Mouse (Mus musculus): Measurements from ENCODE around the gene Romo1.
"Not testable (repeated sequence)": the region's sequence is repeated elsewhere in the genome, so short reads cannot be mapped to it uniquely, and the experiment has no call there.

The Romo1 gene

DNA sequence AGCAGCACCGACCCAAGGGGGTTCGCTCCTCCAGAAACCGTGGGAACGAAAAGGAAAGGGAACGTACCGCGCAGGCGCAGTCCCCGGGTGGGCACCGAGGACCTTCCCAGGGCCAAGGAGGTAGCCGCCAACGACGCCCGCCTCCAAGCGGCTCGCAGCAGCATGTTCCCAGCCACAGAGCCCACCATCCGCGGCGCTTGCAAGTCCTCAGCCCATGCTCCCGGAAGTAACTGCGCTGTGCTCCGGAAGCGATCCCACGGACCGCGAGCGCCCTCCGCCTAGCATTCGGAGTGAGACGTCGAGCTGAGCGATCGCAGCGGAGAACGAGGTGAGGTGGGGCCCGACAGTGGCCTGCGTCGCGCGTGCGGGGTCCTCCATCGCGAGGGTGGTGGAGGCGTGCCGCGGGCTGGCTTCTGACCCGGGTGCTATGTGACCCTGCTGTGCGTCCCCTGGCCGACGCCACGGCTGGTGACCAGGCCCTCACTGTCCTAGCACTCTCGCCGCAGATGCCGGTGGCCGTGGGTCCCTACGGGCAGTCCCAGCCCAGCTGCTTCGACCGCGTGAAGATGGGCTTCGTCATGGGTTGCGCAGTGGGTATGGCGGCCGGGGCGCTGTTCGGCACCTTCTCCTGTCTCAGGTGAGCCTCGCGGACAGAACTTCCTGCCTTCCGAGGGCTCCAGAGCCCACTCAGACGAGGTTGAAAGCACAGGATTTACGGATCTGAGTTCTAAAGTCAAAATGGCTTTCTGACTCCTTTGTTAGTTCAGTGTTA is at the start of gene Romo1, which contains the start of gene Nfs1:
Romo1 (plus strand) TSS at position 87 of the 772 bp plus-strand sequence.
Nfs1 (minus strand) TSS at position 234 of the 772 bp plus-strand sequence.
- in situ Hi-C loops (cut with MboI, MseI): loop anchor here (25.0 kb wide), 1 partner anchor 1257 kb away; the partner anchor contains the start of gene Eif2s2

DNA sequence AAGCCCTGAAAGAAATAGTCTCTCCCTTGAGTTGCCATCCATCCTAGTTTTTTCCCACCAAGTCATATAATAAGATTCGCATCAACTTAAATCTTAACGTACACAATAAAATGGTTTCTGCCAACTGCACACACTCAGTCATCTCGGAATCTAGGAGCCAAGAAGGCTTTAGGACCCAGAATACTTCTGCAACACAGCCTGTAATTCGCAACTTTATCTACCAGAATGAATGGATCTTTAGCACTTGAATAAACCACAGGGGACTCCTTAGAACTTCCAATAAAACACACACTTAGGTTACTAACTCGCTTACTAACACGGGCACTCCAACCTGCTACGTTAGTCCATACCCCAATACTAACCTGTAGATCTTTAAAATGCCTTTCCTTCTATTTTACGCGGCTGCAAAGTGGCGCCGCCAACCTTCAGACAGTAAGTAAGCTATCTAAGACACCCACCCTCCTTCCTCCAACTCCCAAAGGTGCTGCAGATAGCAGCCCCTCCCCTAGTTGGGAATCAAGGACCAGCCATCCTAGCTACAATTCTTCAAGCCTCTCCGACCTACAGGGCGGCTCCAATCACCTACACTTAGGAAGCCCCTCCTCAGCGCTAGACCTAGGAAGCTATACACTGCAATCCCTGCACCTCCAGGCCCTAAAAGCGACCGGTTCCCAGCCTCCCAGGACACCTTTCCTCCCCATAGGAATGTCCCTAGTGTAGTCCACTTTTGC is 33.0 kb upstream of the Romo1 start:
- in situ Hi-C loops (cut with MboI, MseI): no loop called here

DNA sequence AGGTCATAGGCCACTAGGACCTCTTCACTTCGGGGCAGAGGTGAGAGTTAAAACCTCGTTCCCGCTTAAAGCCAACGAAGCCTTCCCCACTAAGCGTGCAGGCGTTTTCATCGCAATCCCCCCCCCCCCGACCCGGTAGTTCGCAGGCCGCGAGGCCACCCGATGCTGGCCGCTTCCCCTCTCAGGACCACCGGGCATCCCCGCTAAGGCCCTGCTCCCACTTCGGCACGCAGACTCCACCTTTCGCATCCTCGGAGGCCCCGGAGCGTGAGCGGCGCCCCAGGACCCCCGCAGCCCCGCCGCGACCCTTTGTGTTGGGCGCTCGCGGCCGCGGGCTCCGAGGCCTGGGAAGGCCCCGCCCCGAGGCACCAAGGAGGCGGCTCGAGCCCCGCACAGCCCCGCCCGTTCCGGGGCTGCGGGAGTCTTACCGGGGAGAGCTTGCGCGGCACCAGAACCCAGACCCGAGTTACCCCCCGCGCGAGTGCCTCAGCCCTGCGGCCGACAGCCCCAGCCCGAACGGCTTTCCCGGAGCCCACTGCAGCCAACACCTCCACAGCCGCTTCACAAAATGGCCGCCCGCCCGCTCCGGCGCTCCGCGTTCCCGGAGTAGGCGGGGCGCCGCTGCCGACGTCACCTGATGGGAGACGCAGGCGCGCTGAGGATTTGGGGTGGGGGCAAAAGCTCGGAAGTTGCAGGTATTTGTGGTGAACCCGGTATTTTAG is 32.3 kb upstream of the Romo1 start, which contains the start of the genes Cpne1 and Rbm12:
Cpne1 (minus strand) TSS at position 608 of the 722 bp plus-strand sequence.
Rbm12 (minus strand) TSS at position 621 of the 722 bp plus-strand sequence.
- in situ Hi-C loops (cut with MboI, MseI): no loop called here

DNA sequence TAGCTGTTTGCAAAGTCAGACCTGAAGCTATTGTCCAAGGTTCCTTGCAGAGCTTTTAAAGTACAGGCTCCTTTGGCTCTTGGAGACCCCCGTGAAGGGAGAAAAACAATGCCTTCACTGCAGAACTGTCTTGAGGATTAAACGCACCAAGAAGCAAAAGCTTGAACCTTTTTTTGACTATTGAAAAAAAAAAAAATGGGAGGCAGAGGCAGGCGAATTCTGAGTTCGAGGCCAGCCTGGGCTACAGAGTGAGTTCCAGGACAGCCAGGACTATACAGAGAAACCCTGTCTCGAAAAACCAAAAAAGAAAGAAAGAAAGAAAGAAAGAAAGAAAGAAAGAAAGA is 31.8 kb upstream of the Romo1 start:
- in situ Hi-C loops (cut with MboI, MseI): not testable (repeated sequence)

DNA sequence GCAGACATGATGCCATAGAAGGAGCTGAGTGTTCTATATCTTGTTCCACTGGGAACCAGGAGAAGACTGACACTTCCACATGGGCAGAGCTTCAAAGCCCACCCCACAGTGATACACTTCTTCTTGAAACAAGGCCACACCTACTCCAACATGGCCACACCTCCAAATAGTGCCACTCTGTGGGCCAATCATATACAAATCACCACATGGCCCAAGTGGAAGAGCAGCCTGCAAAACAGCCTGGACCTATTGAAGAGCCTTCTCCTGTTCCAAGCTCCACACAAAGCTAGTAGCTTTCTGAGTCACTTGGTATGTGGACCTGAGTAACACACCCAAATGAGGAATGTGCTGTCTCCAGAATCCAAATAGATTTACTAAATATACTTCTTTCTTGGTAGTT is 24.3 kb upstream of the Romo1 start:
- in situ Hi-C loops (cut with MboI, MseI): no loop called here

DNA sequence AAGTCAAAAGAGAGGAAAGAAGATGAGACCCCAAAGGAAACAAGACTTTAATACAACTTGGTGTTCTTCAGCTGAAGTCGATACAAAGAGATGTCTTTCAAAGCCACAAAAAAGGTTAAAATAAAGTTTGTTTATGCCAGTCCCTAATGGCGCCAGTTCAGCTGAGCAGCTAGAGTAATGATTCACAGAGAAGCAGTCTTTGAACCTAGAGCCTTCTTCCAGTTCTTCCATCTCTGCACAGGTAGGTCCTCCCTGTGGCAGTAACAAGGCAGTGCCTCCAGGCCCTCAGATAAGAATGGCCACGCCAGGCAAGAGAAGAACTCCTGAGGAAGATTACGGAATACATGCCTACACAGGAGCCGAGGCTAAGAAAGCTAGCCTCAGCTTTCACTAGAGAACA is 20.1 kb upstream of the Romo1 start:
- in situ Hi-C loops (cut with MboI, MseI): no loop called here

DNA sequence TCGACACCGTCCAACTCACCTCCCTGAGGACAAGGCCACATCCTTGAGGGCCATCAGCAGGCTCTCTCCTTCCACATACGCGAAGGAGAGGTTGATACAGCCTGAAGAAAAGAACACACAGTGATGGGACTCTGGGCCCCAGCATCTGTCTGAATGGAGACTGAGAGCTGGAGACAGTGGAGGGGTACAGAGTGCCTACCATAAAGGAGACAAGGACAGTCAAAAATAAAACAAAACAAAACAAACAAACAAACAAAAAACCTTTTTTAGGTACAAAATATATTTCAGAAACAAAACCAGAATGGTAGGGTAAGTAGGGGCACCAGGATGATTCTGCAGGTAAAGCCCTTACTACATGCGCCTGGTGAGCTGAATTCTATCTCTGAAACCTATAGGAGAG is 16.8 kb upstream of the Romo1 start, which contains the start of gene Gm28036:
Gm28036 (minus strand) TSS at position 101 of the 400 bp plus-strand sequence.
- in situ Hi-C loops (cut with MboI, MseI): loop anchor here (25.0 kb wide), 1 partner anchor 1240 kb away; the partner anchor contains the start of gene Eif2s2

DNA sequence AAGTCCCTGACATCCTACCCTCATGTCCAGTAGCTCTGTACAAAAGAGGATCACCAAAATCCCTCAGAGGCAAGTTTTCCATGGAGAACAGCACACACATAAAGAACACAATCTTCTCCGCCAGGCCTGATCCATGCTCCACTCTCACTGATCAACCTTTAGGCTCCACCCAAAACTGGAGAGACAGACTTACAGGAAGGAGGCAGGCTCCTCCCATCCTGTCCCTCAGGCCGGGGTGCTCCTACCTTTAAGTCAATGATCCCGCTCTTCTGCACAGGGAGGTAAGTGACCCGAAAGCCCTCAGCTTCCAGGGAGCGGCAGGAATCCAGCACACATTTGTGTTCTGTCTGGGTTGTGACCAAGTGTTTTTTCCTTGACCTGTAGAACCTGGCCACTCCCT is 9.7 kb upstream of the Romo1 start:
- in situ Hi-C loops (cut with MboI, MseI): loop anchor here (25.0 kb wide), 1 partner anchor 1247 kb away; the partner anchor contains the start of gene Eif2s2

DNA sequence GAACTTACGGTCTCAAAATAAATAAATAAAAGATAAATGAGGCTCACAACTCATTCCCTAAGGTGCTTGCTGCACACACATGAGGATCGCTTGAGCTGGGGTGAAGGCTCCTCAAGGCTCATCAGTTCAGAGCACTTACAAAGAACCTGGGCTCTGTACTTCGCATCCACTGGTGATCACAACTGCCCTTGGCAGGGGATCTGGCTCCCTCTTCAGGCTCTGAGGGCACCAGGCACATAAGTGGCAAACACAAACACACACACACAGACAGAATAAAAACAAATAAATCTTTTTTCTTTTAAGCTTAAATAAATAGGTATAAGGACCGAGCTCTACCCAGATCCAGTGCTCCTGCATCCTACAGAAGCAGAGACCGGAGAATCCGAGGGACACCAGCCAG is 8.1 kb upstream of the Romo1 start:
- in situ Hi-C loops (cut with MboI, MseI): loop anchor here (25.0 kb wide), 1 partner anchor 1248 kb away; the partner anchor contains the start of gene Eif2s2

DNA sequence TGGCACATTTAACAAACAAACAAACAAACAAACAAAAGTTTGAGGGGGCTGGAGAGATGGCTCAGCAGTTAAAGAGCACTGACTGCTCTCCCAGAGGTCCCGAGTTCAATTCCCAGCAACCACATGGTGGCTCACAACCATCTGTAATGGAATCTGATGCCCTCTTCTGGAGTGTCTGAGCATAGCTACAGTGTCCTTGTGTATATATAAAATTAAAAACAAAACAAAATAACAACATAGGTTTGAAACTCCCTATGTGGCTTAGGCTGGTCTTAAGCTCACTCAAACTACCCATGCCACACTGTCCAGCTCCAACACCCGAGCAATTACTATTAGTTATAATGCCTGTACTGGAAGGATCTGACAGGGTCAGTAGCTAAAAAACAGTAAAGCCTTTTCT is 1.0 kb upstream of the Romo1 start:
- in situ Hi-C loops (cut with MboI, MseI): loop anchor here (25.0 kb wide), 1 partner anchor 1256 kb away; the partner anchor contains the start of gene Eif2s2

DNA sequence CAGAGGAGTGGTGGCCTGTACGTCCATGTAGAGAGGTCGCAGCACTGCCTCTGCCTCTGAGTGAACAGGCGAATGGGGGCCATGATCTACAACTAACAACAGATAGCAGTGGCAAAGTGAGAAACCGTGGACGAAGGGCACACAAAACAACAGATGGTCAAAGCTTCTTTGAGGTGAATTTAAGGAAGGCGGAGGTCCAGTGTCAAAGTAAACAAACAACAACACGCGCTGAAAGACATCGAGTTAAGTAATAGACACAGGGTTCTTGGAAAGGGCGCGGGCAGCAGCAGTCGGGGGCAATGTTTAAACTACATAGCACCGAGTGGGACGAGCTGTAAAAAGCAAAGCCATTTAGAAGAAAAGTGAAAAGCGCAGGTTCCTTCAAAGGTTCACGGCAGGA is 472 bp upstream of the Romo1 start:
- in situ Hi-C loops (cut with MboI, MseI): loop anchor here (25.0 kb wide), 1 partner anchor 1256 kb away; the partner anchor contains the start of gene Eif2s2

DNA sequence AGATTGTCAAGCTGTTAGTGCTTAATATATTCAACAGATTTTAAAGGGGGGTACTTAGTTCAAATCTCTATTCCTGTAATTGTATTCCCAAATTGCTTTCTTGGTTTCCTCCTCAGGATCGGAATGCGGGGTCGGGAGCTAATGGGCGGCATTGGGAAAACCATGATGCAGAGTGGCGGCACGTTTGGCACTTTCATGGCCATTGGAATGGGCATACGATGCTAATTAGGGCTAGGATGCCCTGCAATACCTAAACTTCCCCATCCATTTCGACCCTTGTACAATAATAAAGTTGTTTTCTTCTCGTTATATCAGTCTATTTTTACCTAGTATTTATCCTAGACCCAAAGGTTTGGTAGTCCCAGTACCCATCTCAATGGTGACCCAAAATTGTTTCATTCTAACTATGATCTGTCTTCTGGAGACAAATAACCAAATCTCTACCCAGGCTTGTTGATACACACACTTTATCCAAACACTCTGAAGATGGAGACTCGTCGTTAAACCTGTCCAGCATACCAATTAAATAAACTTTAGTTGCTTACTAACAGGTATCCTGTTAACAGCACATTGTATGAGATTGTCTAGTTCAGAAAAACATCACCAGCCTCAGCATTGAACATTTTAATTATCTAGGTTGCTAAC is 1.8 kb downstream of the Romo1 start:
- in situ Hi-C loops (cut with MboI, MseI): loop anchor here (25.0 kb wide), 1 partner anchor 1258 kb away; the partner anchor contains the start of gene Eif2s2

DNA sequence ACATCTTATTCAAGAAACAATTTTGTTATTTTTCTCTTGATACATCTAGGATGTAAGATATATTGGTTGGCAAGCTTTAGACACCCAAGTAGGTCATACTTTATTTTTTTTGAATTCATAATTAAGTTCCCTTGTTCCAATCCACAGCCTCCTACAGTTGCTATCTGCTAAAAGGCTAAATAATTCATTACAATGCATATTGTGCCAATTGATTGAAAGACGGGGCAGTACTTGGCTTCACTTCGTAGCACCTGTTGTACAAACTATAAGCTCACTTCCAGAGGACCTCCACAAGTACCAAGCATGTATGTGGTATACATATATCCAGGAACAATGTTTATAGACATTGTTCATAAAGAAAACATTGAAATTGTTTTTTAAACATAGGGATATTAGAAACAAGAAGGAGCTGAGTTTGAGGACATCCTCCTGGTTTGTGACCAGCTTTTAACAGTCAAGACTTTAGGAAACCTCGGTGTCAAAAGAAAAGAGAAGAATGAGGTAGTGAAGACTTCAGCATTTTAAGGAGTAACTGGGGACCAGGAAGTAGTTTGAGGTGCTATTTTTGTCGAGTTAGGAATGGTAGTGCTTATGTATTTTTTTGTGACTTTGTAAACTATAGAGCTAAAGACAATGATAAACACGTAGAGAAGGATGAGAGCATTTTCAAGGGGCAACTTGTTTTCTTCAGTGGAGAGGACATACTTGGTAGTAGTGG is 2.6 kb downstream of the Romo1 start:
- in situ Hi-C loops (cut with MboI, MseI): loop anchor here (25.0 kb wide), 1 partner anchor 1259 kb away; the partner anchor contains the start of gene Eif2s2

DNA sequence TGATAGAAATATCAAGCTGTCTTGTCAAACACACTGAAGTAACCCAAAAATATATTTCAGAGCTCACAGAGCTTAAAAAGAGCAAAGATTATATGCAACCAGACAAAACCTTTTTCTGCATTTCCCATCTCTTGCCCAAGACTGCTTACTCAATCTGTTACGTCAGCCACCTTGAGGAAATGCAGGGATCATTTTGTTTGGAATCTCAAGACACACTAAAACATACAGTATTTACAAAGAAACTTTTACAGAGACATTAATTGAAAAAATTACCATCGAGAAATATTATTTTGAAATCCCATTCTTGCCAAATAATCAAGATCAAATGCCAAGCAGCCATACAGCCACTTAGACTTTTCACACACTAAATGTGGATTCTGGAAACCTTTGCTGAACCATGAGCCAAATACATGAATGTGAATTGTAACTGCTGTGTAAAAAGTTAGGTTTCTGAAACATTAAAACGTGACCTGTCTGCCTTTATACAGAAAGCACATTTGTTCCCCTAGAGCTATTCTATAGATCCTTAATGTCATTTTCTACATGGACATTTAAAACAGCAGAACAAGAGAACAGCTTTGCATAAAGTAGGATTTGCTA is 3.6 kb downstream of the Romo1 start:
- in situ Hi-C loops (cut with MboI, MseI): loop anchor here (25.0 kb wide), 1 partner anchor 1260 kb away; the partner anchor contains the start of gene Eif2s2

DNA sequence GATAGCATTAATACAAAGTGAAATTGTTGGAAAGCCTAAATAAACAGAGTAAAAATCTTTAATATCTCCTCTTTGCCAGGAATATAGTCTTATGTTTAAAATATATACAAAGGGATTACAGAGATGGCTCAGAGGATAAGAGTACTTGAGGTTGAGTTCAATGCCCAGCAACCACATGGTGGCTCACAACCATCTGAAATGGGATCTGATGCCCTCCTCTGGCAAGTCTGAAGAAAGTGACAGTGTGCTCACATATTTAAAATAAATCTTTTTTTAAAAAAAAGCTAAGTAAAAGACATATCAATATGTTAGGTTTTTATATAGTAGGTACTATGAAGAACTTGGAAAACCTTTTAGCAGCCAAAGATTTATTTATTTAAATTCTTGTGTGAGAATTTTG is 7.7 kb downstream of the Romo1 start:
- in situ Hi-C loops (cut with MboI, MseI): no loop called here

DNA sequence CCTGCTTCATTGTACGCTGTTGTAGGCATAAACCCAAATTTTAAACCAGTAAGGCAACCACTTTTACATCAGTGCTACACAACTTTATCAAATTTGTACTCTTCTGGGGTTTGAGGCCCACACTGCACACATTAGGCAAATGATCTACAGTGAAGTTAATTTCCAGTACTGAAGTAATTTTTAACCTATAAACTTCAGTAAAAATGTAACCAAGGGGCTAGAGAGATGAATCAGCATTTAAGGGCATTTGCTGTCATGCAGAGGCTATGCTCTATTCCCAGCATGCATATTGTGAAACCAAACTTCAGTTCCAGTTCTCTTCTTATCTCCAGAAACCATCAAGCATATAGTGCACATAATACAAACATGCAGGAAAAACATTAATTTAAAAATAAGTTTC is 21.6 kb downstream of the Romo1 start:
- in situ Hi-C loops (cut with MboI, MseI): no loop called here

DNA sequence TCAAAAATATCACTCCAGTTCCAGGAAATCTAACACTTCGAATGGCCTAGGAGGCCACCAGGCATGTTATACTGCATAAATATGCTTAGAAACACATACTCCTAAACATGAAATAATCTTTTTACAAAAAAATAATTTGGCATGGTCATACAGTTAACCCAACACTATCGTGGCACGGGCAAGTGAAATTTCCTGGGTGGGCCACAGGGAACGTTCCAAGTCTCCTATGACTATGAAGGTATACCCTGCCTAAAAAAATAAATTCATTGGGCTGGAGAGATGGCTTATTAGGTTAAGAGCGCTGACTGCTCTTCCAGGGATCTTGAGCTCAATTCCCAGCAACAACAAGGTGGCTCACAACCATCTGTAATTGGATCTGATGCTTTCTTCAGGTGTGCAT is 22.7 kb downstream of the Romo1 start:
- in situ Hi-C loops (cut with MboI, MseI): no loop called here

DNA sequence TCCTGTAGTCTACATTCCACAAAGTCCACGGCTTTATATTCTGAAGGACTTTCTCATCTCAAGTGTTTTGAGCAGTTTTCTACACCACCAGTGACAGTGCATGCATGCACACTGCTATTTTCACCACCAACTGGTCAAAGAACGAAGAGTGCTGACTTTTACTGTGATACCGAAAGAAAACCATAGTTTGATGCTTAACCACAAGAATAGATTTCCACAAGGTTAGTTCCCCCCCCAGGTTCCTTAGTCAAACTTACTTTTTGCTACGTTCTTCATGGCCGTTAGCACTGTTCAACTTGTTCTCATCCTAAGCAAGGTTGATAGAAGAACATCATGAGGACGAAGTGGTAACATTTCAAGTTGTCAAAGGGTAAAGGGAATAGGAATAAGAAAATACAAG is 33.2 kb downstream of the Romo1 start:
- in situ Hi-C loops (cut with MboI, MseI): no loop called here

DNA sequence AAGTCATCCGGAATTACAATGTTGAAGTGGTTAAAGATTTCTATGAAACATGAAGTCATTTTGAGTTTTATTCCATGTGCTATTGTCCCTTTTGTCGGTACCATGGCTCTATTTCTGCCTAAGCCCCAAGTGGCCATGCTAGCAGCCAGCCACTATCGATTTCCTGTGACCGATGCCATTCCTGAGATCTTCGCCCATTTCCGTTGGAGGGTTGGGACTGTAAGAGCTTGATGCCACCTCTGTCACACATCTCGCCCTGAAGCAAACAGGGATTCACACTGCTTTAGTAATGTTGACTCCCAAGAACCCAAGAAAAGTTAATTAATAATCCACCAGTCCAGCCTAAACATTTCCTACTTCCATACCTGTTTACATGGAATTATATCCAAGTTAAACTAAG is 33.8 kb downstream of the Romo1 start:
- in situ Hi-C loops (cut with MboI, MseI): no loop called here

All from regulatory T cell (primary cell).